Mouse (Mus musculus) thymus, postnatal 36 days (tissue): Measurements from ENCODE around the gene Klrk1.
A peak's percentile ranks its signal among the peaks of the same experiment; 100 is the strongest.
"Not testable (repeated sequence)": the region's sequence is repeated elsewhere in the genome, so short reads cannot be mapped to it uniquely, and the experiment has no call there.

Experiments
- DNase-seq, 2 experiments: peaks; one replicate each; pipeline ENCODE4 v3.0.0; 2022; ENCODE audit warnings: mixed read lengths in 2 of 2

Gene Klrk1

DNA sequence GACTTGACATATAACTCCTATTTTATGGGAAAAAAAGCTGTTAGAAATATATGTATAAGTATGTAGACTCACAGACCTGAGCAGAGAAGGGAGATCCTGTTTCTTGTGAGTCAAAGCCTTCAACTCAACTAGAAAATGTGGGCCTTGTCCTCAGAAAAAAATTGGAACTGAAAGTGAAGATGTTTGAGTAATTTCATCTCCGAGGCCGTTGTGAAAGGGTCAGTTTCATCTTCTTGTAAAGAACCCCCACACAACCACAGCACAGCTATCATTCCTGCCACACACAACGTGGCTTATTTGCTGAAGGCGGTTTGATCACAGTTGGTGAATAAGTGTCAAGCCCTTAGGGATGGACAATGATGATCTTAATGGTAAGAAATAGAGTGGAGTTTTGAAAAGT is at the start of gene Klrk1:
Klrk1 (minus strand) TSS at position 130 of the 400 bp plus-strand sequence.
- DNase-seq = no peak

- DNase-seq = not testable (repeated sequence)
Measured at GRCm38 (mm10) chr6:129661301-129661700, 37.6 kb upstream of the Klrk1 start.

DNA sequence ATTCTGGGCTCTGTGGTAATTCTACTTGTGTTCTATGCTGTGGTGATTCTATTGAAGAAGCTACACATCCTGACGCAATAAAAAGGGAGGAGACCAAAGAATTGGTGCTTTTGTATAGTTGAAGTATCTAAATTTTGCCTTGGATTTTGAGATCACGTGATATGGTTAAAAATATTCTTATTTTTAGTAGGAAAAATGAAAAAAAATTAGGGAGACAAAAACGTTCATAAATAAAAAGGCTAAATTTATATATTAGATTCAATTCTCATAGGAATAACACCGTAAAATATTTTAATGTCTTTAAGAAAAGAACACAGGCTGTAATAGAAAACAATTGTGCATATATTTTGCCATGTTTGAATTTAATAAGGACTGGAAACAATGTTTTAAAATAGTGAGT is 36.9 kb upstream of the Klrk1 start, which contains the start of gene Klrc2:
Klrc2 (minus strand) TSS at position 101 of the 400 bp plus-strand sequence.
- not testable (repeated sequence) for DNase-seq

DNA sequence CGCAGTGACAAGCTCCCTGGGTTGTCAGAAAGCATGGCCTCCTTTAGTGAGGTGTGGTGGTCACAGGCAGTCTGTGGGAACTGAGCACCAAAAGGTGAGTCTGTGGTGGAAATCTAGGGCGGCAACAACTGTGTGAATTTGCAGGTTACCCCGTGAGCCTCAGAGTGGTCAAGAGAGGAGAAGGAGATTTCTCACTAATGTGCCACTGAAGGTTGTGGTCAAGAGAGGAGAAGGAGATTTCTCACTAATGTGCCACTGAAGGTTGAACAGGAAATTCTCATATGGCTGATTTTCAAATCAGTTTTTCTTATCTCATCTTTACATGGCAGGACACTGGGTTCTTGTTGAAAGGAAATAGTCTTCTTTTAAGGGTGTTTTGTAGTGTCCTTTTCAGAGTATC is 20.4 kb upstream of the Klrk1 start:
- DNase-seq = not testable (repeated sequence)

DNA sequence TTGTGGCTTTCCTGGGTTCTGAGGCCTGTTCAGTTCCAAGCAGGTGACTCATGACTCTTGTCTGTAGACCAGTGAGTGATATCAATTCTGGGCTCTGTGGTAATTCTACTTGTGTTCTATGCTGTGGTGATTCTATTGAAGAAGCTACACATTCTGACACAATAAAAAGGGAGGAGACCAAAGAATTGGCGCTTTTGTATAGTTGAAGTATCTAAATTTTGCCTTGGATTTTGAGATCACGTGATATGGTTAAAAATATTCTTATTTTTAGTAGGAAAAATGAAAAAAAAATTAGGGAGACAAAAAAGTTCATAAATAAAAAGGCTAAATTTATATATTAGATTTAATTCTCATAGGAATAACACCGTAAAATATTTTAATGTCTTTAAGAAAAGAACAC is 19.6 kb upstream of the Klrk1 start, which contains the start of gene Klrc3:
Klrc3 (minus strand) TSS at position 101 of the 400 bp plus-strand sequence.
- DNase-seq = not testable (repeated sequence)

DNA sequence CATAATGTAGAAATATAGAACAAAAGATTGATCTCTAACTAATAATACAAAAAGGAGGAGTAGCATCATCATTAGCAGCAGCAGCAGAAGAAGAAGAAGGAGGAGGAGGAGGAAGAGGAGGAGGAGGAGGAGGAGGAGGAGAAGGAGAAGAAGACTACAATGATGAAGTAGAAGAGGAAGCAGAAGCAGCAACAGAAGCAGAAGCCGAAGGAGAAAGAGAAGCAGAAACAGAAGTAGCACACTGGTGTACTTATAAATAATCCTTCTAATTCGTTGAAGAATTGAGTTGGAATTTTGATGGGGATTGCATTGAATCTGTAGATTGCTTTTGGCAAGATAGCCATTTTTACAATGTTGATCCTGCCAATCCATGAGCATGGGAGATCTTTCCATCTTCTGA is 7.4 kb upstream of the Klrk1 start:
- DNase-seq = not testable (repeated sequence)

GRCm38 (mm10) chr6:129608372-129608771 is 15.3 kb downstream of the Klrk1 start:
- no peak for DNase-seq

- peak; percentile 4 to 6 for DNase-seq
Measured at GRCm38 (mm10) chr6:129591508-129591907, 32.2 kb downstream of the Klrk1 start, which contains the start of gene Klrd1. Gene Klrd1, plus strand, starts transcription at chr6:129591782.

DNA sequence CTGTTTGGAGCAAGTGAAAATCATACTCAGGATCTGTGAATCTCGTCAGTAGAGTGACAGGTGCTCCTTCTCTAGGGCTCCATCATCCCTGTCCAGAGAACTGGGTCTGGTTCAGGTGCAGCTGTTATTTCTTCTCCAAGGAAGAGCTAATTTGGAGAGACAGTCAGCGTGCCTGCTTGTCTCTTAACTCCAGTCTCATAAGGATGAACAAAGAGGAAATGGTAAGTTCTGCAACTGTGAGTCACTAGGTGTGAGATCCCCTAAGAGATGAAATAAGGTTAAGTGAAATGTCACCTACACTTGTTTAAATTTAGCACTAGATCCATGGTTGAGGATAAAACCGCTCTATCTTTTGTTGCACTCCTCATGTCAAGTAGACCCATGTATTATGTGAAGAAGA is 40.6 kb downstream of the Klrk1 start:
- no peak for DNase-seq

DNA sequence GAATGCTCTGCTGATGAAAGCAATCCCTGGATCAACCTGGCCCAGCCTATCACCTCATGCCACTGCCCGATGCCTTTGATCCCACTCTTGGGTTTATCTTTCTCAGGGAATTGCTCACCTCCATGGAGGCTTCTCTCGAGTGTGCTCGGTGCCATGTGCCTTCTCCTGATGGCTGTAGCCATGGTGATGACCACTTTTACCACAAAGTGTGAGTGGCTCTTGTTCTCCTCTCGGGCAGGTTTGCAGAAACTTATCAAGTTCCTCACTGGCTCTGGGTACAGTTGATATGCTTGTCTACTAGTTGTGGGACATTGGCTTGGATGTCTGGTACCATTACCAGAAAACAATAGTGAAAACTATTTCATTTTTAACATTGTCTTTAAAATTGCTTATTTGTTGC is 41.8 kb downstream of the Klrk1 start:
- DNase-seq = no peak

GRCm38 (mm10) chr6:129581274-129581673 is 42.4 kb downstream of the Klrk1 start:
- DNase-seq = no peak

- no peak for DNase-seq
Measured at GRCm38 (mm10) chr6:129577605-129578004, 46.1 kb downstream of the Klrk1 start, which contains the start of gene Klre1. Gene Klre1, plus strand, starts transcription at chr6:129577905.

DNA sequence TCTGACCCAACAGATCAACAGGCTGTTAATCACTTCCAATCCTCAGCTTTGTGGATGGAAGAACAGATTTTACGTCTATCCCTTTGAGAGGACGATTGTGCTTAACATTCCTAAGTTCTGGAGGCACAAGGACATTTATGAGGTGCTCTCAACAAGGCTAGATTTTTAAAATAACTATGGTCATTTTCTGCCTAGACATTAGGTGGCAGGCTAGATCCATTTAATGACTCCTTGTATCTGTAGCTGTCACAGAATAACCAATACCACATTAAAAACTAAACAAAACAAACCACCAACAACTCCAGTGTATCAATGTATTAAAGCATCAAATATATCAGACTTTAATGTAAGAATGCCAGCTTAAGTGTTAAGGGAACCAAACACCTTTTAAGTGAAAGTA is 48.3 kb downstream of the Klrk1 start:
- DNase-seq = no peak

DNA sequence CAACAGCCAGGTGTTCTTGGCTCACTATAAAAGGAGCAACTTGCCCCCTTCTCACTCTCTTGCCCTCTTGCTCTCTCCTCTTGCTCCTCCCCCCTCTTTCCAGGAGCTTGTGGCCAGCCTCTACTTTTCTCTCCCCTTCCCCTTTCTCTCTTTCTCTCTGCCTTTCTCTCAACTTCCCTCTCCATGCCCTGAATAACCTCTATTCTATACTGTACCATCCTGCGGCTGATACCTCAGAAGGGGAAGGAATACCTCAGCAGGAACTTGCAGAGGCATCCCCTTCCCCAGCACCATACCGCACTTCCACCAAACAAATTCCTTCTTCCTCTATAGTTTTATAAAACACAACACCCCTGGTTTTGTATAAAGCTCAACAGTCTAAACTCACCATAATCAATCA is 58.4 kb downstream of the Klrk1 start:
- DNase-seq = no peak
